Mouse (Mus musculus): ENCODE measurements around the gene Mrpl49.

The Mrpl49 gene

DNA sequence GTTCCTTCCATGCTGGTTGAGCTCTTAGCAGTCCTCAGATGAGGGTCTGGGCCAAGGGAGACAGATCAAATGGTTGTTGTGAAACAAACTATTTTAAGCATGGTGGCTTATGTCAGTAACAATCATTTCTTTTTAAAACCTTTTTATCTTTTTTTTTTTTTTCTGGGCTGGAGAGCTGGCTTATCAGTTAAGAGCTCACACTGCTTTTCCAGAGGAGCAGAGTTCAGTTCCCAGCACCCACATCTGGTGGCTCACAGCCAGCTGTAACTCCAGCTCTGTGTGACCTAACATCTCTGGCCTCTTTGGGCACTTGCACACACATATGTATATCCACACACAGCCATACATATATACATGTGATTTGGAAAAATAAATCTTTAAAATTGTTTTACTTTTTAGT lies 19.9 kb downstream of the Mrpl49 start:
- no peak for DNase-seq (ENCODE audit: low read depth, low spot score)

DNA sequence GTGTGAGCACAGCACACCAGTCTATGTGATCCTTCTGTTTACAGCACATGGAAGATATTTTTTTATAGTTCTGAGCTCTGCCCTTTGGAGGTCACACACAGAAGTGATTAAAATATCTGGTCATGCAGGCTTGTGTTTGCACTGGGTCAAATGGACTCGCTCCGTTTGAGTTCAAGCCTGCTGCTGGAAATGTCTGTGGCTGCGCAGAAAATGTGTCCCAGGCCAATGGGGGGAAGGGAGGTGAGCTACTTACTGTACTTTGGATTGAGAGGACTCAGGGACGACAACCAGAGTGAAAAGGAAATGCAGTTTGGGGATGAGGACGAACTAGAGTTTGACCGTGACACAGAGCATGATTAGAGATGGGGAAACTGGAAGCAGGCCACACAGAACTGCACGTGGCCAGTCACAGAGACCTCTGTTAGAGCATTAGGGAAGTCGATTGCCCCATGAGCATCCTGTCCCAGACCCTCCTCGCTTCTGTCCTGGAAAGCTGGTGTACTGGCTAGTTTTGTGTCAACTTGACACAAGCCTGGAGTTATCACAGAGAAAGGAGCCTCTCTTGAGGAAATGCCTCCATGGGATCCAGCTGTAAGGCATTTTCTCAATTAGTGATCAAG lies 21.5 kb downstream of the Mrpl49 start:
- no peak for DNase-seq (ENCODE audit: low read depth, low spot score)

DNA sequence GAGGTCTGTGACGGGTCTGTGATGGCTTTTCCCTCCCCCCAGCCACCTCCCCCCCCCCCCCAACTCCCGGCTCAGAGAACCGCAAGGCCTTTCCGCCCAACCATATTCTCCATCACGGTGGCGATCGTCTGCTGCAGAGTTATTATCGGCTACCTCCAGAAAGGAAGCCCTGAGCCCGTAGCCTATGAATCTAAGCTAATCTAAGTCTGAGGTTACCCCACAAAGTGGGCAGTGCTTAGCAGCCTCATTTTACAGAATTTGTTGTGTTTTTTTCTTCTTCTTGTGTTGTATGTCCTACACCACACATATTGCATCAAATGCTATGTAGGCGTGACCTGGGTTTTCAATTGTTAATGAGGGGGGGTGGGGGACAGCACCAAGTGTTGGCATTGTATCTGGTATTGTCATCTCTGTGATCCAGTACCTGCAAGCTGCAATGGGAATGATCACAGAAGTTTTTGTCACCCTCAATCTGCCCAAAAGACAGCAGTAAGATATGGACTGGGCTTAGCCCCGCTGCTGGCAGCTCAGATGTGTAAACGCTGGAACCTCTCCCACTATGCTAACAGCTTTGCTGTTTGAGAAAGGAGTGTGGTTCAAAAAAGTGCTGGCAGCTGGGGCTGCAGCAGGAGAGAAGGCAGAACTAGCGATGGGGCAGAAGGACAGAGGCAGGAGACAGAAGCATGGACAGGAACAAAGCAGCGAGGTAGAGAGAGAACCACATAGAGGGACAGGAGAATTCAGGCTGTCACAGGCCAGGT lies 26.9 kb downstream of the Mrpl49 start:
- no peak for DNase-seq (ENCODE audit: low read depth, low spot score)

DNA sequence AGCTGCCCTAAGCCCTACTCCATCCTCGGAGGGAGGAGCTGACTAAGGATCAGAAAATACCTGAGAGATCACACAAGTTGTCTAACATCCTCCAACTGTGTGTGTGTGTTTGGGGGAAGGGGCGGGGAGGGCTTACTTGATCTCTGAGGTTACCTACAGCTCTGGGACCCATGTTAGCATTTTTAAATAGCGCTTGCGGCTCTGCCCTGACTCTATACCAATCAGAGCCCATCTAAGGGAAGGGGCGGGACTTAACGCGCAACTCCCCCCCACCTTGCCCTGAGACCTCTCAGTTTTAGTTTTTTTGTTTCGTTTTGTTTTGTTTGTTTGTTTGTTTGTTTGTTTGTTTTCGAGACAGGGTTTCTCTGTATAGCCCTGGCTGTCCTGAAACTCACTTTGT lies 28.2 kb downstream of the Mrpl49 start:
- DNase-seq (ENCODE audit: low read depth, low spot score): no peak

DNA sequence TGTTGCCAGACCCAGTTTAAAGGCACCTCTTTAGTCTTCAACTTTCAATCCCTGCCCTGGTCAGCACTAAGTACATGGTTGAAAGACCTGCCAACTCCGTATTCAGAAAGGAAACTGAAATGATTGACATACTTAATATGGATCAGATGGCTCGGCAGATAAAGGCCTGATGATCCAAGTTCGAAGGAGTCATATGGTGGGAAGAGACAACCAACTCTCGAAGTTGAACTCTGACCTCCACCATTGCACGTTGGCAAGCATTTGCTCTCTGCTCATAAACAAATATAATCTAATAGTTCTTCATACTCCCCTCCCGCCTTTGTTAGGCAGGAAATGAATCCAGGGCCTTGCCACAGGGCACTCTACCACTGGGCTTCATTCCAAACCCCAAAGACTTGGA lies 28.6 kb downstream of the Mrpl49 start:
- no peak for DNase-seq (ENCODE audit: low read depth, low spot score)

DNA sequence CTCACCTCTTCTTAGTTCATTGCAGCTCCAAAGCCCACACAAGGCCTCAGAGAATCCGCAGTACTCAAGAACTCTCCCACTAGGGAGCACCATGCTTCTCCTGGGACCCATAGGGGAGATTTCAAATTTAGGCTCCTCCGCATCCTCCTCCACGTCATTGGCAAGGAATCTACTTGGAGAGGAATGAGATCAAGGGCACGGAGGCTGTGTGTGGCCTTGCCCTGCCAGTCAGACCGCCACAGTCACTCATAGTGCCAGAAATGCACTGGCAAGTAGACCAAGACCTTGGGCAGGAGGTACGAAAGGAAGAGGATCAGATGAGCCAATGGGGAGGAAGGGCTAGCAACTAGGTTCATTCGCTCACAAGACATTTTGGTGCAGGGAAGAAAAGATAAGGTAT lies 33.7 kb downstream of the Mrpl49 start:
- no peak for DNase-seq (ENCODE audit: low read depth, low spot score)

DNA sequence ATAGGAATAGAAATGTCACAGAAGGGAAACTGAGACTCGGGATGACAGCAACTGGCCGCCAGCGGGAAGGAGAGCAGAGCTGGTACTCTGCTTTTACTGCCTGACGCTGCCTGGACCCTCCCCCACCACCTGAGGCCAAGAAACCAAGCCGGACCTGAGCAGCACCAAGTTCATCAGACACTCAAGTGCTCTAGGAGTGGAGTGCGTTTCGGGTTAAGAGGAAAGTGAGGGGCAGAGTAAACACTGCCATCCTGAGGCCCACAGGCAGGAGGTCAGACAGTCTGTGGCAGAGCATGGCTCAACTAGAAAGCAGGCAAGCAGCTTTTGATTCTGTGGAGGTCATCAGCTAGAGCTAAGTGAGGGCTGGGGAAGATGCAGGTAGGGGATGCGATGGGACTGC lies 34.5 kb downstream of the Mrpl49 start:
- DNase-seq (ENCODE audit: low read depth, low spot score): no peak

DNA sequence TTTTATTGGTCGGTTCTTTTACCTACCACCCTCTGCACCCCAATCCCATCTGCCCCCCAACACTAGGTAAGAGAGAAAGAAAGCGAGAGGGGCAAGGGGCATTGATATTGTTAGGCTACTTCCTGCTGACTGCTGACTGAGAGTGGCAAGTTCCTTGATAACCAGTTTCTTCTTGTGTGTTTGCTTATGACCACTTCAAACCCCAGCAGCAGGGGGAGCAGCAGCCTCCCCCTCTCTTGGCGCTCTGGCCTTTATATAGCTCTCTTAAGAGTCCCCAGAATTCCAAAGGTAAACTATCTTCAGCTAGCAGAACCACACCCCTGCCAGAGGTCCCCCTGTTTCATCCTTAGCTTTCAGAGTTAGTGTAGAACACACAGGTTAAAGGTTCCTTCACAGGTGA lies 37.3 kb downstream of the Mrpl49 start:
- peak; percentile 34 for DNase-seq (ENCODE audit: low read depth, low spot score)

DNA sequence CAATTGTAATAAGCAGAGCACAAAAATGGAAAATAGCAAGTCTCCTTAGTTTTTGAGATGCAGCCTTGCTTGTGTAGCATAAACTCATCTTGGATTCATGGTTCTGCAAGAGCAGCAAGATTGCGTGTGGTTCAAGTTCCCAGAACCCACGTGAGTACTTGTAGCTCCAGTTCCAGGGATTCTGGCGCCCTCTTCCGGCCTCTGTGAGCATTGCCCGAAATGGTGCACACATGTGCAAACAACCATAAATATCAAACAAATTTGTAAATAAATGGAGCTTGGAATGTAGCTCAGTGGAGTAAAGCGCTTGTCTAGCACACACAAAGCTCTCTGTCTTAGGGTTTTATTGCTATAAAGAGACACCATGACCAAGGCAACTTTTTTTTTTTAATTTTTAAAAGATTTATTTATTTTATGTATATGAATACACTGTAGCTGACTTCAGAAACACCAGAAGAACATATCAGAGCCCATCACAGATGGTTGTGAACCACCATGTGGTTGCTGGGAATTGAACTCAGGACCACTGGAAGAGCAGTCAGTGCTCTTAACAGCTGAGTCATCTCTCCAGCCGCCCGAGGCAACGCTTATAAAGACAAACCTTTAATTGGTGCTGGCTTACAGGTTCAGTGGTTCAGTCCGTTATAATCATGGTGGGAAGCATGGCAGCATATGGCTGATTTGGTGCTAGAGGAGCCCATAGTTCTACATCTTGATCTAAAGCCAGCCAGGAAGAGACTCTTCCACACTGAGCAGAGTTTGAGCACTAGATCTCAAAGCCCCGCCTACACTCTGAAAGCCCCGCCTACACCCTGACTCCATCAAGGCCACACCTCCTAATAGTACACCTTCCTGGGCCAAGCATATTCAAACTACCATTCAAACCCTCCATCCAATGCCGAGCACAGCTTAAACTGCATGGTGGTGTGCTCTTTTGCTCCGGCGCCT lies 39.2 kb downstream of the Mrpl49 start:
- DNase-seq (ENCODE audit: low read depth, low spot score): peak; percentile 90

DNA sequence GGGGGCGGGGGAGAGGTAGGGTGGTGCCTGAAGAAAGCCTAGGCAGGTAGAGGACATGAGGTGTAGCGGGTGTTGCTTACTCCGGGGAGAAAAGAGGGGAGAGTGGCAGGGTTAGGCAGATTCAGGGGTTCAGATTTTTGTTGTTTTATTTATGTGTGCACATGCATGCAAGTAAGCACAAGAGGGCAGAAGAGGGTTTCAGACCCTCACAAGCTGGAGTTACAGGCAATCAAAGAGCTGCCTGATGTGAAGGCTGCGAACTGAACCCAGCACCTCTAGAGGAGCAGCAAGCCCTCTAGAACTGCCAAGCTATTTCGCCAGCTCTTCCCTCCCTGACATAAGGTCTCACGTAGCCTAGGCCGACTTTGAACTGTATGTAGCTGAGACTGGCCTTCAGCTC lies 41.1 kb downstream of the Mrpl49 start:
- DNase-seq (ENCODE audit: low read depth, low spot score): peak; percentile 76

DNA sequence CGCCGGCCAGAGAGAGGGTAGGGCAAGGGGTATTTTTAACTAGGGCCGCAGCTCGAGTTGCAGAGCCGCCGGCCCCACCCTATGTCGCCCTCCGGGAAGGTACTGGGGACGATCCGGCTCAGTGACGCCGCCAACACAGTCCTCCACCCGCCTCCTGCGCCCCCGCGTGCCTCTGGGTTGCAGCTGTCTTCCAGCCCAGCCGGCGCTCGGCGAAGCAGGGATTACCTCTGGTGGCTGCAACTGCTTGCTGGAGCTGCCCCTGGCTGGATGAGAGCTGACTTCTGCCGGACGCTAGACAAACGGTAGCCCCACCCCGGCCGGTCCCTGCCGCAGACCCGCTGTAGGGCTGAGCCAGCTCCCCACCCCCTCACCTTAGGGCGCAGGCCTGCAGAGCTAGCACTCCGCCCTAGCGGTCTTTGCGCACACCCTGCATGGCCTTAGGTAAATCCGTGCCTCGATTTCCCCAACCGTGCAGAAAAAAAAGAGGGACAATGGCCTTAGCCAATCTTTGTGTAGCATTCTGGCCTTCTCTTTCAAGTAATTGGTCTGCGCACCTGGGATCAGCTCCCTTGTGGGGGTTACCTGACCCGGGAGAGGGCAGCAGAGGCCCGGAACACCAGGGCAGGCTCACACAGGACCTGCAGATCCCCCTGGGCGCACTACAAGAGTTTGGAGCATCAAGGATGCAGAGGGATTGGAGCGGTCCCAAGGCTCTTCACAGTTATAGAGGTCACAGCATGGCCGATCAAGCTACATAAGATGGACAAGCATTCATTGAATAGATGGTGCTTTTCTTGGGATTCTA lies 41.9 kb downstream of the Mrpl49 start, which contains the start of gene Capn1:
TSS of gene Capn1 (minus strand) at position 387 of the 805 bp plus-strand sequence.
- peak; percentile 84 for DNase-seq (ENCODE audit: low read depth, low spot score)

DNA sequence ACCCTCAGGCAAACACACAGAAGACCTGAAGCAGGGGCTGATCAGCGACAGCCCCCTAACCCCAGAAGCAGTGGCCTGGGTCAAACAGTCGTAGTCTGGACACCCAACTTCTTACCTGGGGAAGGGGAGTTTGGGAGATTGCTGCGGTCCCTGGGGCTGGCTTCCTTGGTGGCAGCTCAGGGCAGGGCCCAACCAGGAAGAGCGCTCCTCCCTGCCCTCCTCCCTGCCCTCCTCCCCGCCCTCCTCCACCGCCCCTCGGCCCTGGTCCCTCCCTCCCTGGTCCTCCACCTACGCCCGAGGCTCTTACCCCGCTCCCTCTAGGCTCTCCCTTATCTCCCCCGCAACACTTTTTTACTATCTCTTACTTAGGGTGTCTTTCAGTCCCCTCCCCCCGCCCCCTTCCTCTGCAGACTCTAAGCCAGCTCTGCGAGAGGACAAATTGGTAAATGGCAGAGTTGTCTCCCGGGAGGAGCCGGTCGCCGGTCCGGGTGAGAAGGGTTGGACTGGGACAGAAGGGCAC lies 42.5 kb downstream of the Mrpl49 start:
- DNase-seq (ENCODE audit: low read depth, low spot score): peak; percentile 75

DNA sequence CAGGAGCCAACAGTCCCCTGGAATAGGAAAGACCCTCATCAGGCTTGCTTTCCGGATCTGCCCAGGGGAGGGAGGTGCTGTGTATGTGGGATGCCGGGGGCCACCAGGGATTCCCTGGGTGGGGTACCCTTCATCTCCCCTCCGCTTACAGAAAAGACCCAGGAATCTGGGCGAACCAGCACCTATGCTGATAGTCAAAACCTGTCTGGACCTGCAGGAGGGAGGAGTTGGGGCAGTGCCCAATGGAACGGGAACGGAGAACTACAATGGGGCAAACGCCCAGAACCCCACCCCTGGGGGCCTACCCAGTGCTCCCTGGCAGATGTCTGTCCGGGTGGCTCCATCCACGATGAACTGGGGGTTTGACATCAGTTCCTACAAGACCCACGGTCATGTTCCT lies 43.9 kb downstream of the Mrpl49 start:
- no peak for DNase-seq (ENCODE audit: low read depth, low spot score)

DNA sequence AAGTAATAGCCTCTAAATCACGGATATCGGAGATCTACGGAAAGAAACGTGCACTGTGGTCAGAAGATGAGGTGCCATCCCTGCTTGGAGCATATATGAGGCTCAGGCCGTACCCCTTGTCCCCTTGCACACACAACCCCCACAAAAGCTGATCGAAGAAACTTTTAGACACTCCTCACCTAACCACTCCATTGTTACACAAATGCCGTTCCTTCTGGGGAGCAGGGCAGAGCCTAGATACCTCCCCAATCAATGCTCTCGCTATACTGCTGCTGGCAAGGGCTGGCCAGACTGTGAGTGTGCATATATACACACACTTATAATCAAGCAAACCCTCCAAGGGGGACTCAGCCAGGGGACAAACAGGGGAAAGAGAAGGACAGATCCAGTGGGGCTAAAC lies 48.4 kb downstream of the Mrpl49 start:
- DNase-seq (ENCODE audit: low read depth, low spot score): no peak

DNA sequence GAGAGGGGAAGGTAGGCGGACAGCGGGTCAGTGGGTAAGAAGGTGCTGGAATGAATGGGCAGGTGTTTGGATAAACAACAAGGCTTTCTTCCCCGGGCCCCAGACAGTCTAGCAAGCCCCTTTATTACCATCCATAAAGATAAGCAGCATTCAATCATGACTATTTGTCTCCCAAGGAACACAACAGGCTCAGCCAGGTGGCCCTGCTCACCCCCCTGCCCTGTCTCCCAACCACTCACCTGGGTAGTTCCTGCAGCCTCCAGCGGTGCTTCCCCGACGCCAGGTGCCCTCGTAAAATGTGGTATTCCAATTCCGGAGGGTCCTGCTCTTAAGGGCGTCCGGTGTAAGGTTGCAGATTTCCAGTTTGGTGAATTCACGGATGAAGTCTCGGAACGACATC lies 50.6 kb downstream of the Mrpl49 start:
- DNase-seq (ENCODE audit: low read depth, low spot score): no peak

DNA sequence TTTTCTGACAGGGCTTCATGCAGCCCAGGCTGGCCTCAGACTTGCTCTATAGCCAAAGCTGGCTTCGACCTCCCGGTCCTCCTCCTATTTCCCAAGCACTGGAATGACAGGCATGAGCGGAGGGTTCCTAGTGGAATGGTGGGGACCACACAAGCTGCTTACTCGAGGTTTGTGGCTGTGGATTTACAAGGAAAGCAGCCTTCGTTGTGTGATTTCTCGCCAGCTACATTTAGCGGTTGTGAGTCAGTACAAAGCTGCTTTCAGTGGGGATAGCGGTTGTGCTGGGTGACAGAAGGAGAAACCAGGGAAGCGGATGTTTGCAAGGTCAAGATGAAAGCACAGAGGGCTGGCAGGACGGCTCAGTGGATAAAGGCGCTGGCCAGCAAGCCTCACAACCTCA lies 52.0 kb downstream of the Mrpl49 start:
- DNase-seq (ENCODE audit: low read depth, low spot score): no peak
